Mouse (Mus musculus): Measurements from ENCODE around the gene Rbbp5. TPM values are rescaled to one million over a fixed set of nuclear protein-coding genes. Genes with fewer than 3 reads are reported as not detected.

The Rbbp5 gene
- polyA plus RNA-seq, 1 experiment: 4.7 TPM

DNA sequence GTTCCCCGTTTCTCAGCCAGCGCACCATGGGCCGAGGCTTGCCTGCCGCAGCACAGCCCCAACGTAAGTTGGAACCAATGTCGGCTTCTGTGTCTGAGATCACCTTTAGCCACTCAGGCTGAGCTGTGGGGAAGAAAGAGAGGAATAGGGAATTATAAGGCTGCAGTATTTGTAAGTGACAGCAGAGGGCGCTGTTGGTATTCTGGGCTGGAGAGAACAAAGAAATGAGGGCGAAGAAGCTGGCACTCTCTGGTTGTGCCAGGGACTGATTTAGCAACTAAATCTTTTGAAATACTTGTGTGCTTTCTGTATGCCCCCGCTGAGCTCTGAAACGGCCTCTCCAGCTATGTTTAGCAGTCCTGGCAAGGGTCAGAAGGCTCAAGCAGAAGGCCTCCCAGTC, 48.7 kb downstream of the Rbbp5 start:
- TF ChIP-seq POLR2A (IDR thresholded peaks at IDR 0.05; ENCODE audit: low read depth, low read length): no peak; the same call in 1 of the 2 replicates
- peak; percentile 68; the same call in 1 of the 2 replicates for TF ChIP-seq CTCF (IDR thresholded peaks at IDR 0.05; ENCODE audit: extremely low read depth, insufficient read length, insufficient replicate concordance, low read depth, low read length)
- Histone ChIP-seq H3K36me3 (ENCODE audit: control insufficient read depth, insufficient read depth, low read length) (no peaks in the 10 kb centered on the region), H3K27me3 (ENCODE audit: control insufficient read depth, insufficient read depth, low read length) (no peaks in the 10 kb centered on the region), H3K4me3 (ENCODE audit: low read depth, low read length) (no peak overlapping the region), H3K4me1 (ENCODE audit: control insufficient read depth, insufficient read depth, insufficient read length, low read length) (no peaks in the 10 kb centered on the region), H3K27ac (ENCODE audit: insufficient read depth, low read depth, low read length) (no peak overlapping the region)
- 7% methylated on average over 10 of the region's 10 CpGs for WGBS

- TF ChIP-seq CTCF (IDR thresholded peaks at IDR 0.05; ENCODE audit: extremely low read depth, insufficient read length, insufficient replicate concordance, low read depth, low read length) (no peak), POLR2A (IDR thresholded peaks at IDR 0.05; ENCODE audit: low read depth, low read length) (no peak)
- no peaks in the 10 kb centered on the region for H3K27me3 ChIP-seq (ENCODE audit: control insufficient read depth, insufficient read depth, low read length)
- H3K27ac ChIP-seq (ENCODE audit: insufficient read depth, low read depth, low read length): no peak overlapping the region
- no peaks in the 10 kb centered on the region for H3K4me1 ChIP-seq (ENCODE audit: control insufficient read depth, insufficient read depth, insufficient read length, low read length)
- WGBS: 89% methylated on average over 13 of the region's 13 CpGs
- H3K36me3 ChIP-seq (ENCODE audit: control insufficient read depth, insufficient read depth, low read length): no peaks in the 10 kb centered on the region
- H3K4me3 ChIP-seq (ENCODE audit: low read depth, low read length): no peak overlapping the region
These were observed 50.9 kb downstream of the Rbbp5 start for GRCm38 (mm10) chr1:132528071-132528470.

GRCm38 (mm10) chr1:132528647-132529334, 51.6 kb downstream of the Rbbp5 start:
- H3K27me3 ChIP-seq (ENCODE audit: control insufficient read depth, insufficient read depth, low read length): no peaks in the 10 kb centered on the region
- 78% methylated on average over 19 of the region's 19 CpGs for WGBS
- TF ChIP-seq CTCF (IDR thresholded peaks at IDR 0.05; ENCODE audit: extremely low read depth, insufficient read length, insufficient replicate concordance, low read depth, low read length) (no peak), POLR2A (IDR thresholded peaks at IDR 0.05; ENCODE audit: low read depth, low read length) (no peak)
- no peaks in the 10 kb centered on the region for H3K4me1 ChIP-seq (ENCODE audit: control insufficient read depth, insufficient read depth, insufficient read length, low read length)
- H3K36me3 ChIP-seq (ENCODE audit: control insufficient read depth, insufficient read depth, low read length): no peaks in the 10 kb centered on the region
- H3K27ac ChIP-seq (ENCODE audit: insufficient read depth, low read depth, low read length): no peak overlapping the region
- no peak overlapping the region for H3K4me3 ChIP-seq (ENCODE audit: low read depth, low read length)

DNA sequence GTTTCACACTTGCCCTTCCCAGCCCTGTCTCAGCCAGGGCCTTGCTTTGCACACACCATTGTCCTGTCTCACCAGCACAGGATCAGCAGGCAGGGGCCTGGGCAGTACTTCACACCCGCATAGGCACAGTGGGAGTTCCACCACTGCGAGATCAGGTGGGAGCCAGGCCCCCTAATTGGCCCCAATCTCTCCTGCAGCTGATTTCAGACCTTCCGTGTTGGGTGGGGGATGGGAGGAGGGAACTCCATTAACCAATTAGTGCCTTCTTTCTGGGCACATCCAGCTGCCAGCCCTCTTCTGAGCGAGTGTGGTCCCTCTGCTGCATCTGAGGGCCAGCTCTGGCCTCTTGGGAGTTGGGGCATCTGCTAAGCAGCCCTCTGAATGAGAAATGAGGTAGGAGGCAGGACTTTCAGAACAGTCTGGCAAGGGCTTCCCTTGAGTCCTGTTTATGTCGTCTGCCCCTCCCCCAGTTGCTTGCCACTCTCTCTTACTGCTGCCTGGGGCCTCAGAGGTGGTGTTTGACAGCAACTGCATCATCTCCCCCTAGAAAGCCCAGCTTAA, 53.5 kb downstream of the Rbbp5 start:
- no peak for TF ChIP-seq CTCF (IDR thresholded peaks at IDR 0.05; ENCODE audit: extremely low read depth, insufficient read length, insufficient replicate concordance, low read depth, low read length)
- TF ChIP-seq POLR2A (IDR thresholded peaks at IDR 0.05; ENCODE audit: low read depth, low read length): no peak
- H3K27ac ChIP-seq (ENCODE audit: insufficient read depth, low read depth, low read length): no peak overlapping the region
- WGBS: 25% methylated on average over 5 of the region's 5 CpGs
- no peak overlapping the region for H3K4me3 ChIP-seq (ENCODE audit: low read depth, low read length)
- H3K4me1 ChIP-seq (ENCODE audit: control insufficient read depth, insufficient read depth, insufficient read length, low read length): no peaks in the 10 kb centered on the region
- H3K27me3 ChIP-seq (ENCODE audit: control insufficient read depth, insufficient read depth, low read length): no peaks in the 10 kb centered on the region
- no peaks in the 10 kb centered on the region for H3K36me3 ChIP-seq (ENCODE audit: control insufficient read depth, insufficient read depth, low read length)

- H3K27me3 ChIP-seq (ENCODE audit: control insufficient read depth, insufficient read depth, low read length): no peaks in the 10 kb centered on the region
- H3K36me3 ChIP-seq (ENCODE audit: control insufficient read depth, insufficient read depth, low read length): no peaks in the 10 kb centered on the region
- no peaks in the 10 kb centered on the region for H3K4me1 ChIP-seq (ENCODE audit: control insufficient read depth, insufficient read depth, insufficient read length, low read length)
- H3K27ac ChIP-seq (ENCODE audit: insufficient read depth, low read depth, low read length): no peak overlapping the region
- 70% methylated on average over 9 of the region's 9 CpGs for WGBS
- no peak for TF ChIP-seq POLR2A (IDR thresholded peaks at IDR 0.05; ENCODE audit: low read depth, low read length)
- TF ChIP-seq CTCF (IDR thresholded peaks at IDR 0.05; ENCODE audit: extremely low read depth, insufficient read length, insufficient replicate concordance, low read depth, low read length): no peak
- H3K4me3 ChIP-seq (ENCODE audit: low read depth, low read length): no peak overlapping the region
These were observed 55.4 kb downstream of the Rbbp5 start for GRCm38 (mm10) chr1:132532521-132532920.

GRCm38 (mm10) chr1:132533840-132534239, 56.7 kb downstream of the Rbbp5 start:
- TF ChIP-seq CTCF (IDR thresholded peaks at IDR 0.05; ENCODE audit: extremely low read depth, insufficient read length, insufficient replicate concordance, low read depth, low read length) (no peak), POLR2A (IDR thresholded peaks at IDR 0.05; ENCODE audit: low read depth, low read length) (no peak)
- WGBS: 3% methylated on average over 8 of the region's 8 CpGs
- H3K4me1 ChIP-seq (ENCODE audit: control insufficient read depth, insufficient read depth, insufficient read length, low read length): no peaks in the 10 kb centered on the region

GRCm38 (mm10) chr1:132535541-132535940, 58.4 kb downstream of the Rbbp5 start:
- H3K4me1 ChIP-seq (ENCODE audit: control insufficient read depth, insufficient read depth, insufficient read length, low read length): no peaks in the 10 kb centered on the region
- no peak overlapping the region for H3K27ac ChIP-seq (ENCODE audit: insufficient read depth, low read depth, low read length)
- H3K4me3 ChIP-seq (ENCODE audit: low read depth, low read length): no peak overlapping the region
- H3K36me3 ChIP-seq (ENCODE audit: control insufficient read depth, insufficient read depth, low read length): no peaks in the 10 kb centered on the region
- peaks cover 1% of the 10 kb centered on the region; the same call in 1 of the 2 replicates for H3K27me3 ChIP-seq (ENCODE audit: control insufficient read depth, insufficient read depth, low read length)
- TF ChIP-seq CTCF (IDR thresholded peaks at IDR 0.05; ENCODE audit: extremely low read depth, insufficient read length, insufficient replicate concordance, low read depth, low read length) (no peak), POLR2A (IDR thresholded peaks at IDR 0.05; ENCODE audit: low read depth, low read length) (no peak)
- WGBS: 80% methylated on average over 4 of the region's 4 CpGs

More at GRCm38 (mm10) chr1:132533840-132534239, 56.7 kb downstream of the Rbbp5 start:
- no peak overlapping the region for H3K27ac ChIP-seq (ENCODE audit: insufficient read depth, low read depth, low read length)
- no peaks in the 10 kb centered on the region for H3K36me3 ChIP-seq (ENCODE audit: control insufficient read depth, insufficient read depth, low read length)
- no peaks in the 10 kb centered on the region for H3K27me3 ChIP-seq (ENCODE audit: control insufficient read depth, insufficient read depth, low read length)
- H3K4me3 ChIP-seq (ENCODE audit: low read depth, low read length): no peak overlapping the region

Measured in small intestine, adult 2 months (tissue).